Mouse (Mus musculus) adrenal gland, postnatal 0 days (tissue): ENCODE data around the gene Prss48. TPM values are rescaled to one million over a fixed set of nuclear protein-coding genes. Genes with fewer than 3 reads are reported as not detected.

Experiments used
- polyA plus RNA-seq: library from polyadenylated mRNA; unstranded; fragments of >200 nt; fragmentation: Nextera tagmentation; extraction: Ambion mirVana; gene quantifications from 2 replicates; pipeline ENCODE4 v1.2.1, GENCODE M21; 2015

Gene Prss48
- not detected in 2 replicates for polyA plus RNA-seq

GRCm38 (mm10) chr3:86002423-86002822 lies at the start of gene Prss48:
Gene Prss48 (minus strand): TSS chr3:86002491.

GRCm38 (mm10) chr3:85970742-85971598 lies 31.3 kb downstream of the Prss48 start, which contains the start of gene Sh3d19:
Gene Sh3d19 (plus strand): TSS chr3:85971109.

Other genes with a start within 250 kb of the Prss48 start
- gene Fam160a1, start 185.2 kb downstream of the Prss48 start, polyA plus RNA-seq: 1.6 and 3.4 TPM in 2 replicates
- 1.1 and 2.3 TPM in 2 replicates for gene Glt28d2, start 115.0 kb downstream of the Prss48 start, polyA plus RNA-seq
- gene Gm37240, start 115.0 kb downstream of the Prss48 start, polyA plus RNA-seq: 4.3 and 6.8 TPM in 2 replicates
- 14.3 and 16.6 TPM in 2 replicates for gene Sh3d19, start 31.4 kb downstream of the Prss48 start, polyA plus RNA-seq
- gene Rps3a1, start 140.2 kb upstream of the Prss48 start, polyA plus RNA-seq: 1,418 and 1,749 TPM in 2 replicates
- 1.9 and 3.8 TPM in 2 replicates for gene Lrba, start 222.2 kb upstream of the Prss48 start, polyA plus RNA-seq